Mouse (Mus musculus) thymus, postnatal 36 days (tissue): ENCODE data around the gene Dnal4.

Experiments
- DNase-seq, 2 experiments: peaks; one replicate each; pipeline ENCODE4 v3.0.0; 2022; ENCODE audit warnings: mixed read lengths in 2 of 2

The Dnal4 gene

DNA sequence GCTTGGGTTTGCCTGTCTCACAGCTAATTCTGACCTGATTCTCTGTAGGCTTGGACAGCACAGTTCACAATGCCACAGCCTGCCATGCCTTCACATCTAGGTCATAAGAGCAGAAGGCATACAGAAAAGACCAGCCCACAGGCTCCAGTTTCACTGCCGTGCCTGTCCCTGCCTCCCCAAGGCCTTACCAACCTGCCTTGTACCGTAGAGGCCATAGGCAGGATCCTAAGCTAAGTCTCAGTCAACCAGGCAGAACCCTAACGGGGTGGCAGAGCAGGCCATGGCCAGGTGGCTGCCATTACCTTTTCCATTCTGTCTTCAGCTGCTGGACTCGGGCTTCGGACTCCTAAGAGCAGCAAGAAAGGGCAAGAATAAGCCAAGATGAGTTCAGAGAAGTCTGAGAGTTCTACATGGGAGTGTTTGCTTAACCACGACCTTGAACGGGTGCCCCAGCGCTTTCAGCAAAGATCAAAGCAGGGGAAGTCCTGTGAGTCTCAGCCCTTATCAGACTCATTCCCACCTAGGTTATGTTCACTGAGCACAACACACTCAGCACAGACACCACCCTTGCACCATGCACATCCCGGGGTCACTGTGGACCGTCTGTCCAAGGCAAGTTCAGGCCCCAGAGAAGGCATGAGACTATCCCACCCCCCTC, 48.8 kb downstream of the Dnal4 start:
- no peak for DNase-seq

DNA sequence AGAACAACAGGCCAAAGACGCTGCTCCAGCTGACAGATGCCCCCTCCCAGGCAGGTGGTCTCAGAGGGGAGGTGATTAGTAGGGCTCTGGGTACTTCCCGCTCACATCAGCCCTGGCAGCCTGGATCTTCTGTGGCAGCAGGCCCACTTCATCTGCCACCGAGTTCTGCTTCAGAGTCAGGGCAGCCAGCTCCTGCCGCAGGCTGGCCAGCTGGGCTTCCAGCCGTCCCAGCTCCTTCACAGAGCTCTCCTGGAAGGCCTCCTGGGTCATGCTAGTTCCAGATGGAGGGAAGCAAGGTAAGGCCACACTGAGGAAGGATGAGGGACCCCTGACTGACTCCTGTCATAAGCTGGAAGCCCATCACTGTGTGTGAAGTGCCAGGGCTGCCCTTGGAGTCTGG, 49.3 kb downstream of the Dnal4 start:
- no peak for DNase-seq

DNA sequence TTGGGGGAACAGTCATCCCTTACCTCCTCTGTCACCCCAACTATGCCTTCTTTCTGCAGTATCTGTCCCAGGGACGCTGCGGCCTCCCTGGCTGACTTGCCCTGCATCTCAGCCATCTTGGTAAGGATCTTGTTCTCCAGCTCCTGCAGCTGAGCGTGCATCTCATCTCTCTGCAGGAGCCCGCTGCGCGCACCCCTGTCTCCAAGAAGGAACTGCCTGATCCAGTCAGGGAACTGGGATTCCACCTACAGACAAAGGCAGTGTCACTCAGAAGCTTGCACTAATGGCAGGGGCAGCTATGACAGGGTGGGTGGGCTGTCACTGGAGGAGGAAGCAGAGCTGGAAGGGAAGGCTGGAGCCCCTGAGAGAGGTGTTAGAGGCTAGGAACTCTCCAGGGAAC, 49.8 kb downstream of the Dnal4 start:
- DNase-seq = no peak

DNA sequence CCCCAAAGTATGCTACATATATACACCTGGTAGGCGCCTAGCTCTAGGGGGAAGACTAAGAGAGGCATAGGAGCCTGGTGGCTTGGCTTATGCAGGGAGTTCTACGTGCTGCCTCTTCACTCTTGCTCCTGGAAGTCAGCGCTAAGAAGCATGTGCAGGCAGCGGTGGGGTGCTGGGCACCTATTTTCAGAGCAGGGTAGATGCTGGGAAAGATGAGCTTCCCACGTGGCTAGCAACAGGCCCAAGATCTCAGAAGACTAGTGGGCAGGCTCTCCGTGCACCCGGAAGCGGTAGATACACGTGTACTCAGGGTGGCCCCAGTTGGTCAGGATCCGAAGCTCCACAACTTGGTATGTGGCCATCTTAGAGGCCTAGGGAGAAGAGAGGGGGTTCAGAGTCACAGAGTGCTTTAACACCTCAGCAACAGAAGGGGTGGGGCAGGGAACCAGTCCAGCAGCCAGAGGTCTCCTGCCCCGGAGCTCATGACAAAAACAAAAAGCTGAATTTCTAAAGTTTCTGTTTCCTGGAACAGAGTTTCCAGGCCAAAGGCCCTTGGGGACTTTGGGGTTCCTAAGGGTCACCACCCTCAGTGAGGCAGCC, 52.4 kb downstream of the Dnal4 start:
- no peak for DNase-seq

DNA sequence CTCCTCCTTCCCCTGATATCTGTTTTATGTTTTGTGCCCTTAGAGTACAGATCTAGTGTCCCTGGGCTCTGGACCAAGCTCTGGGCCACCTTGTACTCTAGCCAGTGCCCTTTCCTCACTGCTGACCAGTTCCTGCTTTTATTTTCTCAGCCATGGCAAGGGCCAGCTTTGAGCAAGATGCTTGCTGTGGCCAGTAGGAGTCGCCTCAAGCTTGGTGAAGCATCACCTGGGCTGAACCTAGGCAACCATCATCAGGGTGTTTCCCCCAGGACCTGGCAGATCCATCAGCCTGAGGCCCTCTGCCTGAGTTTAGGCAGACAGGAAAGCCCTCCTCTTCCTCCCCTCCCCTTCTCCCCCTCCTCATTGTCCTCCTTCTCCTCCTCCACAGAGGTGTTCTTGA, 54.2 kb downstream of the Dnal4 start:
- DNase-seq = peak; percentile 46 to 49

DNA sequence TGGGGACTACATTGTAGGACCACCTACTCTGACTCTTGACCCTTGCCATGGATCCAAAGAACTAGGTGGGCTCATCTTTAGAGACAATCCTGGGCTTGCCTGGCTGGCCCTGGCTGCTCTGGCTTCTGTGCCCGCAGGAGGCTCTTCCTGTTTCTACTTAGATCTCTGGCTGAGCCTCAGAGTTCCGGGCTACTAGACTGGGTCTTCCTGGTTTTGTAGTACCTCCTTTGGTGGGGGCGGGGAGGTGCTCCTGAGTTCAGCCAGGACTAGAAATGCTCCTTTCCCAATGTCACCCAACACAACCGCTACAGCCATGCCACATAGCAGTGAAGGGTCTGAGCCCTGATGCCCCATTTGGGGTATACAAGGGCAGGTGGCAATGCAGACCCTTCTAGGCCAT, 56.9 kb downstream of the Dnal4 start:
- no peak for DNase-seq

DNA sequence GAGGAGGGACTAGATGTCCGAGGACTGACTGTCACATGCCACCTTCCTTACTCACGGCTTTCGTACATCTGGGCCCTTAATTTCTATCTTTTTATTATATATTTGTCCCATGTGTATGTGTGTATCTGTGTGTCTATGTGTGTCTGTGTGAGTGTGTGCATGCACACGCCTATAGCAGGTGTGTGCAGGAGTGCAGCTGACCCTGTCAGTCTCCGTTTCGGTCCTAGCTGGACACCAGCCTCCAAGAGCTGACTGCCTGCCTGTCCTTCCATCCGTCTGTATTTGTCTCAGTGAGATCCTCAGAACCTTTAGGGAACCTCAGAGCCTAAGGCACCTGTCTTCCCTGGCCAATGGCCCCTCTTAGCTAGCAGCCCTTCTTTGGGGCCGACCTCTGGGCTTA, 57.4 kb downstream of the Dnal4 start:
- no peak for DNase-seq

DNA sequence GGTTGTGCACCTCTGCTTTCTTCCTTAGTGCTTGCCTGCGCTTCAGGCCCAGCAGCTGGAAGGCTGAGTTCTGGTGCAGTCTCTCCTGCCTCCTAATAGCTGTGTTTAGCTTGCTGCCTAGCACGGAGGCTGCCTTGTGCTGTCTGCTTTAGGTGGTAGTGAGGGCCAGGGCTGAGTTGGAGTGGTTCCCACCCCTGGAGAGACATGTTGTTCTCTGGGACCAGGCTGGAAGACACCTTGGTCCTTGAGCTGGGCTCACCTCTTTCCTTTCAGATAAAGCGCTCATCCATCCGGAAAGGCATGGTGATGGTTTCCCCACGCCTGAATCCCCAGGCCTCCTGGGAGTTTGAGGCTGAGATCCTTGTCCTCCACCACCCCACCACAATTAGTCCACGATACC, 60.9 kb downstream of the Dnal4 start:
- DNase-seq = no peak

DNA sequence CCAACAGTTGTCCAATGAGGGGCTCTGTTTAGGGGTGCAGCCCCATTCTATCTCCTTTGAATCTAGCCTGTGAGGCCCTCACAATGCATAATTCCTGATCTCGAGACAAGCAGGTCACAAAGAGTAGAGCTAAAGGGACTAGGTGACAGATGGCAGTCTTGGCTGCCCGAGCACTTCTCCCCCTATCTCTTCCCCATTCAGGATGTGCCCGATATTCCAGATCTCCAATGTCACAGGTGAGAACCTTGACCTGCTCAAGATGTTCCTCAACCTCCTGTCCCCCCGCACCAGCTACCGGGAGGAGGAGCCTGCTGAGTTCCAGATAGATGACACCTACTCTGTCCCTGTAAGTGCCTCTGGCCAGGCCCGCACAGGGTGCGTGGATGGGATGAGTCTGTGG, 62.0 kb downstream of the Dnal4 start:
- DNase-seq = no peak
